Mouse (Mus musculus): ENCODE data around the gene Mpv17l2.

- no peak for TF ChIP-seq CEBPB (IDR thresholded peaks at IDR 0.05; ENCODE audit: insufficient read depth, poor library complexity, severe bottlenecking)
- no peak for TF ChIP-seq POLR2A (IDR thresholded peaks at IDR 0.05; ENCODE audit: insufficient read length, low read depth)
- no peak for TF ChIP-seq TCF12 (IDR thresholded peaks at IDR 0.05; ENCODE audit: insufficient read depth, poor library complexity, severe bottlenecking)
- no peak for TF ChIP-seq MAX (IDR thresholded peaks at IDR 0.05; ENCODE audit: low read depth)
- no peak for TF ChIP-seq POLR2AphosphoS2 (IDR thresholded peaks at IDR 0.05; ENCODE audit: insufficient read length, low read depth)
- TF ChIP-seq MYOG (IDR thresholded peaks at IDR 0.05; ENCODE audit: control insufficient read depth in 1 of 3, insufficient read depth in 1 of 3, insufficient read length in 2 of 3, low read depth in 2 of 3): no peak
- no peak for TF ChIP-seq USF1 (IDR thresholded peaks at IDR 0.05; ENCODE audit: low read depth)
- TF ChIP-seq E2F4 (IDR thresholded peaks at IDR 0.05; ENCODE audit: insufficient read depth): no peak
- TF ChIP-seq SRF (IDR thresholded peaks at IDR 0.05; ENCODE audit: control insufficient read depth, insufficient read length, low read depth): no peak
These were observed 36.5 kb downstream of the Mpv17l2 start for GRCm38 (mm10) chr8:70724216-70724615.

Measured in myocyte (in vitro differentiated cells).